Mouse (Mus musculus) liver, adult 2 months (tissue): Measurements from ENCODE around the gene Anks3. TPM values are rescaled to one million over a fixed set of nuclear protein-coding genes. Genes with fewer than 3 reads are reported as not detected.

Source experiments
- DNase-seq: peaks from one replicate; pipeline ENCODE4 v3.0.0-alpha.2; 2011; ENCODE audit warnings: low read depth, low spot score; ENCODE audit errors: extremely low read depth
- H3K27ac ChIP-seq: fragments of 200-500 bp; replicated peaks from 2 replicates; pipeline ENCODE4 v1.5.1; 2012; ENCODE audit warnings: low read depth, mild to moderate bottlenecking, control low read depth, inconsistent platforms, low read length; ENCODE audit not compliant: insufficient read depth
- H3K27me3 ChIP-seq: fragments of 200-500 bp; 2 replicates; pipeline ENCODE4 v1.6.1; 2012; ENCODE audit warnings: mild to moderate bottlenecking, moderate library complexity, low read length, inconsistent platforms; ENCODE audit not compliant: control insufficient read depth, insufficient read depth
- H3K36me3 ChIP-seq: fragments of 200-500 bp; 2 replicates; pipeline ENCODE4 v1.6.1; 2012; ENCODE audit warnings: low read length, inconsistent platforms; ENCODE audit not compliant: control insufficient read depth, insufficient read depth
- H3K4me1 ChIP-seq: fragments of 200-500 bp; 2 replicates; pipeline ENCODE4 v1.6.1; 2011; ENCODE audit warnings: low read length; ENCODE audit not compliant: control insufficient read depth, insufficient read depth
- H3K4me3 ChIP-seq: fragments of 200-500 bp; 2 replicates; pipeline ENCODE4 v1.5.1; 2011; ENCODE audit warnings: low read depth, mild to moderate bottlenecking, control low read depth, low read length, moderate library complexity; ENCODE audit not compliant: insufficient read depth
- H3K79me2 ChIP-seq: fragments of 200-500 bp; 2 replicates; pipeline ENCODE4 v1.6.1; 2012; ENCODE audit warnings: inconsistent platforms, mild to moderate bottlenecking, low read length, moderate library complexity; ENCODE audit not compliant: control insufficient read depth, insufficient read depth
- H3K9ac ChIP-seq: fragments of 200-500 bp; 2 replicates; pipeline ENCODE4 v1.6.1; 2012; ENCODE audit warnings: low read depth, mild to moderate bottlenecking, control low read depth, inconsistent platforms, low read length
- CTCF ChIP-seq: fragments of 200-500 bp; IDR thresholded peaks from 2 replicates; pipeline ENCODE4 v1.5.1; 2011; ENCODE audit warnings: low read depth, low read length, control low read depth
- POLR2A ChIP-seq: fragments of 200-500 bp; IDR thresholded peaks from 2 replicates; pipeline ENCODE4 v1.6.1; 2011; ENCODE audit warnings: low read length, control low read depth; ENCODE audit not compliant: insufficient read depth; ENCODE audit errors: extremely low read depth
- WGBS: fragments of 180-500 bp; shearing (Covaris S2); methylation state at CpG from one replicate; pipeline ENCODE4 v1.1.7; 2018; 5-methylcytosine and 5-hydroxymethylcytosine counted together
- polyA plus RNA-seq: library from polyadenylated mRNA; depleted of rRNA; stranded (reverse); fragments of >200 nt; gene quantifications from 2 replicates; pipeline ENCODE4 v1.2.3, GENCODE M21; 2012
- total RNA-seq: library from RNA; depleted of rRNA; stranded (reverse); fragments of >200 nt; gene quantifications from 2 replicates; pipeline ENCODE4 v1.2.3, GENCODE M21; 2014

The Anks3 gene
- total and polyA plus RNA-seq, 2 experiments: 11.3 to 22.3 TPM

- TF ChIP-seq CTCF (no peak), POLR2A (no peak)
- no peak overlapping the region for H3K27ac ChIP-seq
- H3K4me1 ChIP-seq: peaks cover 21% of the 10 kb centered on the region
- no peaks in the 10 kb centered on the region for H3K79me2 ChIP-seq
- H3K4me3 ChIP-seq: no peak overlapping the region
- no peak for DNase-seq
- no peaks in the 10 kb centered on the region for H3K27me3 ChIP-seq
- no peak overlapping the region for H3K9ac ChIP-seq
- 97% methylated on average over 31 of the region's 31 CpGs for WGBS
- peaks cover 11% of the 10 kb centered on the region; the same call in 1 of the 2 replicates for H3K36me3 ChIP-seq
Observed at GRCm38 (mm10) chr16:4935430-4935829, 28.6 kb downstream of the Anks3 start.

GRCm38 (mm10) chr16:4932429-4932828 is 31.6 kb downstream of the Anks3 start:
- H3K79me2 ChIP-seq: no peaks in the 10 kb centered on the region
- peak; percentile 86 for DNase-seq
- 7% methylated on average over 3 of the region's 3 CpGs for WGBS
- H3K27me3 ChIP-seq: no peaks in the 10 kb centered on the region
- H3K4me1 ChIP-seq: peaks cover 27% of the 10 kb centered on the region
- H3K4me3 ChIP-seq: no peak overlapping the region
- H3K27ac ChIP-seq: peak overlapping the region; percentile 51
- peaks cover 17% of the 10 kb centered on the region for H3K36me3 ChIP-seq
- TF ChIP-seq POLR2A (no peak), CTCF (no peak)
- no peak overlapping the region for H3K9ac ChIP-seq

GRCm38 (mm10) chr16:4928474-4928873 is 35.5 kb downstream of the Anks3 start:
- peak; percentile 81 for DNase-seq
- H3K27ac ChIP-seq: no peak overlapping the region; the same call in 1 of the 2 replicates
- peaks cover 30% of the 10 kb centered on the region for H3K4me1 ChIP-seq
- TF ChIP-seq CTCF (no peak), POLR2A (no peak)
- no peaks in the 10 kb centered on the region for H3K79me2 ChIP-seq
- H3K9ac ChIP-seq: no peak overlapping the region
- no peak overlapping the region for H3K4me3 ChIP-seq
- WGBS: 23% methylated on average over 2 of the region's 2 CpGs
- no peaks in the 10 kb centered on the region for H3K27me3 ChIP-seq
- peaks cover 24% of the 10 kb centered on the region for H3K36me3 ChIP-seq

GRCm38 (mm10) chr16:4927967-4928366 is 36.0 kb downstream of the Anks3 start:
- H3K9ac ChIP-seq: no peak overlapping the region
- no peak overlapping the region for H3K4me3 ChIP-seq
- WGBS: 19% methylated on average over 7 of the region's 7 CpGs
- no peaks in the 10 kb centered on the region for H3K79me2 ChIP-seq
- peaks cover 25% of the 10 kb centered on the region for H3K36me3 ChIP-seq
- peak; percentile 67 for DNase-seq
- TF ChIP-seq POLR2A (no peak), CTCF (no peak)
- peaks cover 25% of the 10 kb centered on the region for H3K4me1 ChIP-seq
- H3K27me3 ChIP-seq: no peaks in the 10 kb centered on the region
- H3K27ac ChIP-seq: no peak overlapping the region; the same call in 1 of the 2 replicates

GRCm38 (mm10) chr16:4923996-4924395 is 40.0 kb downstream of the Anks3 start:
- Histone ChIP-seq H3K79me2 (no peaks in the 10 kb centered on the region), H3K4me1 (peaks cover 14% of the 10 kb centered on the region), H3K36me3 (peaks cover 19% of the 10 kb centered on the region; the same call in 1 of the 2 replicates), H3K9ac (no peak overlapping the region), H3K27me3 (no peaks in the 10 kb centered on the region), H3K27ac (no peak overlapping the region), H3K4me3 (no peak overlapping the region)
- DNase-seq: no peak
- 97% methylated on average over 5 of the region's 5 CpGs for WGBS
- TF ChIP-seq CTCF (no peak), POLR2A (no peak)

- H3K9ac ChIP-seq: no peak overlapping the region
- no peak for DNase-seq
- H3K27ac ChIP-seq: no peak overlapping the region
- no peaks in the 10 kb centered on the region for H3K27me3 ChIP-seq
- peaks cover 21% of the 10 kb centered on the region; the same call in 1 of the 2 replicates for H3K36me3 ChIP-seq
- no peak for TF ChIP-seq CTCF
- no peak for TF ChIP-seq POLR2A
- 93% methylated on average over 6 of the region's 6 CpGs for WGBS
- peaks cover 5% of the 10 kb centered on the region for H3K4me1 ChIP-seq
- no peak overlapping the region for H3K4me3 ChIP-seq
- H3K79me2 ChIP-seq: no peaks in the 10 kb centered on the region
Observed at GRCm38 (mm10) chr16:4922481-4922880, 41.5 kb downstream of the Anks3 start.
